Mouse (Mus musculus): Measurements from ENCODE around the gene Kcnj10.

DNA sequence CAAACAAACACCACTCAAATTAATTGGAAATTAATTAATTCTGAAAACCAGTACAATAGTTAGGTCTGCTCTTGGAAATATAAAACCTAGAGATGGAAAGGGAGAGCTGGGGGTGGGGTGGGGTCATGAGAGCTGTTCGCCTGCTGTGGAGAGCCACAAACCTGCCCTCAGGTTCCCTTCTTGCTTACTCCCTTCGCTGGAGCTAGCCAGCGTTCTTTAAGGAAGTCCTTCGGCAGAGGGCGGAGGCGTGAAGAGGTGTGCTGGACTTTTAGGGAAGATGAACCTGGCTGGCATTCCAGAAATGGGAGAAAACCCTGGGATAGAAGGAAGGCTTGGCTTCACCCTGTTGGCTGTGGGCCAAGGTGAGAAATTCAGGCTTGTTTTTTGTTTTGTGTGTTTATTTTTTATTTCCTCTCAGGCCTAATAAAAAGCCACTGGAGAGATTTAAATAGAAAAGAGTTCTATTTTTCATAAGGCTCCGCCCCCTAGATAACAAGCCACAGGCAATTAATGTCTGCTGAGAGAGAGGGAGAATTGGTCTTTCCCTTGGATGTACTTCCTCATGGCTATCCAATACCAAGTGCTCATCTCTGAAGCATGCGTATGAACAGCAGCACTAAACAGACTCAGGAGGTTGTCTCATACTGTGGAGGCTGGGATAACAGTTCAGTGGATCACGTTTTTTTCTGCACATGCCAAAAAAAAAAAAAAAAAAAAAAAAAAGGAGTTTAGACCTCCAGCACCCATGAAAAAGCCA, 56.2 kb downstream of the Kcnj10 start:
- TF ChIP-seq CTCF (IDR thresholded peaks at IDR 0.05; ENCODE audit: low read depth, low read length), result no peak
- no peak for TF ChIP-seq GATA1 (IDR thresholded peaks at IDR 0.05; ENCODE audit: borderline replicate concordance, low read length)
- TF ChIP-seq POLR2AphosphoS5 (IDR thresholded peaks at IDR 0.05; ENCODE audit: insufficient replicate concordance, low read depth, low read length), result no peak
